Mouse (Mus musculus) midbrain, embryonic 14.5 days (tissue): Measurements from ENCODE around the gene Wfdc12. TPM values are rescaled to one million over a fixed set of nuclear protein-coding genes. Genes with fewer than 3 reads are reported as not detected.

Experiments
- ATAC-seq: fragments of 200-750 bp; cut with Nextera tagmentation; 2 replicates; pipeline ENCODE4 v1.8.0; 2017; ENCODE audit warnings: moderate number of reproducible peaks, moderate library complexity; ENCODE audit not compliant: low FRiP score, low TSS enrichment
- DNase-seq: peaks from one replicate; pipeline ENCODE4 v3.0.0-alpha.2; 2015
- H3K27ac ChIP-seq: fragments of 300-500 bp; sonication (generic); replicated peaks from 2 replicates; pipeline ENCODE4 v1.5.1; 2014; ENCODE audit warnings: mild to moderate bottlenecking, low read depth, low read length, moderate library complexity
- H3K27me3 ChIP-seq: fragments of 300-500 bp; sonication (generic); 2 replicates; pipeline ENCODE4 v1.6.1; 2014; ENCODE audit warnings: low read length, control low read depth, mixed read lengths; ENCODE audit not compliant: control insufficient read depth, insufficient read depth
- H3K36me3 ChIP-seq: fragments of 300-500 bp; sonication (generic); 2 replicates; pipeline ENCODE4 v1.6.1; 2014; ENCODE audit warnings: low read length, control low read depth; ENCODE audit not compliant: control insufficient read depth, insufficient read depth
- H3K4me1 ChIP-seq: fragments of 300-500 bp; sonication (generic); 2 replicates; pipeline ENCODE4 v1.6.1; 2014; ENCODE audit warnings: mild to moderate bottlenecking, antibody characterized with exemption, low read length, control low read depth; ENCODE audit not compliant: control insufficient read depth, insufficient read depth
- H3K4me2 ChIP-seq: fragments of 300-500 bp; sonication (generic); 2 replicates; pipeline ENCODE4 v1.6.1; 2014; ENCODE audit warnings: mild to moderate bottlenecking, low read length, moderate library complexity
- H3K4me3 ChIP-seq: fragments of 300-500 bp; sonication (generic); replicated peaks from 2 replicates; pipeline ENCODE4 v1.5.1; 2014; ENCODE audit warnings: low read depth, low read length
- H3K9ac ChIP-seq: fragments of 300-500 bp; sonication (generic); replicated peaks from 2 replicates; pipeline ENCODE4 v1.6.1; 2014; ENCODE audit warnings: mild to moderate bottlenecking, low read length, moderate library complexity
- H3K9me3 ChIP-seq: fragments of 300-500 bp; sonication (generic); 2 replicates; pipeline ENCODE4 v1.6.1; 2016; ENCODE audit warnings: low read length, control low read depth, mixed read lengths; ENCODE audit not compliant: control insufficient read depth
- WGBS: fragments of 180-500 bp; shearing (Covaris S2); extraction: QIAGEN DNeasy Blood & Tissue Kit; methylation state at CpG from one replicate; pipeline ENCODE4 v1.1.7; 2014; 5-methylcytosine and 5-hydroxymethylcytosine counted together
- polyA plus RNA-seq: library from polyadenylated mRNA; unstranded; fragments of >200 nt; fragmentation: Nextera tagmentation; extraction: Ambion mirVana; gene quantifications from 2 replicates; pipeline ENCODE4 v1.2.1, GENCODE M21; 2014

Wfdc12 gene
- polyA plus RNA-seq = not detected in 2 replicates

DNA sequence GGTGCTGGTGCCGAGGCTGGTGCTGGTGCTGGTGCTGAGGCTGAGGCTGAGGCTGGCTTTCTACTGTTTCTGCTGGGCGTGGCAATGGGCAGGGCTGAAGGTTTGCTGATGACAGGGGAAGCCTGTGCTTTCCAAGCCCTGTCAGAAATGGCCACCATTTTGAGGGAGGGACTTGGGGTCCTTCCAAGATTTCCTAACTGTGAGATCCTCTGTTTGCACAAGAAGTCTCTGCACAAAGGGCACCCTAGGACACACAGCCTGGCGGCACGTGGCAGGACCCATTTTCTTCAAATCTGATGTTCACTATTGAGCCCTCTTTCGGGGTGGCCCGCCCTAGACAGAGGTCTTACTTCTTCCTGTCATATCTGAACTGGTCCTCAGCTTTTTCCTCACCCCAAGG is at the start of gene Wfdc12:
TSS of gene Wfdc12 (minus strand) at position 33 of the 400 bp plus-strand sequence.
- 86% methylated on average over 6 of the region's 6 CpGs for WGBS
- no peaks in the 10 kb centered on the region for H3K36me3 ChIP-seq
- no peak within 1 kb of the TSS for H3K4me3 ChIP-seq
- no peak within 1 kb of the TSS for H3K4me2 ChIP-seq
- ATAC-seq (no peak), DNase-seq (no peak)
- H3K27ac ChIP-seq = no peak within 1 kb of the TSS
- H3K4me1 ChIP-seq = no peaks in the 10 kb centered on the region
- no peaks in the 10 kb centered on the region for H3K9me3 ChIP-seq
- H3K9ac ChIP-seq = no peak within 1 kb of the TSS
- no peaks in the 10 kb centered on the region for H3K27me3 ChIP-seq

- Histone ChIP-seq H3K9me3 (no peaks in the 10 kb centered on the region), H3K4me1 (no peaks in the 10 kb centered on the region), H3K27me3 (no peaks in the 10 kb centered on the region), H3K4me2 (no peak within 1 kb of the TSS), H3K9ac (no peak within 1 kb of the TSS), H3K4me3 (no peak within 1 kb of the TSS), H3K27ac (no peak within 1 kb of the TSS), H3K36me3 (no peaks in the 10 kb centered on the region)
- DNase-seq = no peak
- 86% methylated on average over 3 of the region's 3 CpGs for WGBS
- no peak for ATAC-seq
Measured at GRCm38 (mm10) chr2:164238366-164238765, 48.0 kb upstream of the Wfdc12 start, which contains the start of gene Svs2. Gene Svs2 (minus strand): TSS chr2:164238466.

DNA sequence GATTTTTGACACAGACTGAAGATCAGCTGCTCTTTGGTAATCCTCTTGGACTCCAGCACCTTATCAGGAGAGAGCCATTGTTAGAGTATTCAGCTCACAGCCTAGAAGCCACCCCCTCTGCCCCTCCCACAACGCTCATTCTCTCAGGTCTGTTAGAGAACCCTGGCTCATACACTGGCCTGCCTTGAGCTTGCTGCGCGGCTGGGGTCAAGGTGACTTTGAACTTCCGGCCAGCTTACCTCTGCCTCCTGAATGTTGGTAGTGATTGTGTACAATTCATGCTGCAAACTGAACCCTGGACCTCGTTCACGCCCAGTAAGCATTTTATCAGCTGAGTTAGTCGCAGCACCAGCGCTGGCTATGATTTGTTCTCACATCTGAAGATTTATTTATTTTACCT is 42.3 kb upstream of the Wfdc12 start:
- no peaks in the 10 kb centered on the region for H3K4me1 ChIP-seq
- 92% methylated on average over 8 of the region's 8 CpGs for WGBS
- H3K36me3 ChIP-seq = no peaks in the 10 kb centered on the region
- H3K27ac ChIP-seq = no peak overlapping the region
- DNase-seq (no peak), ATAC-seq (no peak)
- H3K9ac ChIP-seq = no peak overlapping the region
- H3K4me3 ChIP-seq = no peak overlapping the region
- H3K9me3 ChIP-seq = no peaks in the 10 kb centered on the region
- H3K4me2 ChIP-seq = no peak overlapping the region
- H3K27me3 ChIP-seq = no peaks in the 10 kb centered on the region

- Histone ChIP-seq H3K9me3 (no peaks in the 10 kb centered on the region), H3K4me3 (no peak overlapping the region), H3K27ac (no peak overlapping the region), H3K4me1 (no peaks in the 10 kb centered on the region), H3K36me3 (no peaks in the 10 kb centered on the region), H3K27me3 (no peaks in the 10 kb centered on the region), H3K4me2 (no peak overlapping the region), H3K9ac (no peak overlapping the region)
- DNase-seq (no peak), ATAC-seq (no peak)
- 85% methylated on average over 8 of the region's 8 CpGs for WGBS
Measured at GRCm38 (mm10) chr2:164228361-164229070, 38.1 kb upstream of the Wfdc12 start.

DNA sequence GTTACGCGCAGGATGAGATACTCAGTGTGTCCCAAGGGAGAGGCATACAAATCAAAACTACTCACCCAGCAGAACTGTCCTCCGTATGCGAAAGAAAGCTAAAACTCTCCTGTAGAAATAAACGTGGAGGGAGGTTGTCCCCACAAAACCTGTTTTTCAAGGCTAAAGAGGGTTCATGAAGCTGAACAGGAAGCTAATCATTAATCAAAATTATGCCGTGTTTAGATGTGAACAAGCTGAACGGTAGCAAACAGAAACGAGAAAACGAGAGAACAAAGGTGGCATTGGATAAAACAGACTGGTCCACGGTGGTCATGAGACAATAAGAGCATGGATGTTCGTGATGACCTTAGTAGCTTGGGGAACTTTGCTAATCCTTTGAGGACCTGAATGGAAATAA is 31.1 kb upstream of the Wfdc12 start, which contains the start of gene Wfdc15b:
TSS of gene Wfdc15b (minus strand) at position 139 of the 400 bp plus-strand sequence.
- Histone ChIP-seq H3K36me3 (no peaks in the 10 kb centered on the region), H3K27me3 (no peaks in the 10 kb centered on the region), H3K27ac (no peak within 1 kb of the TSS), H3K9me3 (no peaks in the 10 kb centered on the region), H3K4me1 (no peaks in the 10 kb centered on the region), H3K9ac (no peak within 1 kb of the TSS), H3K4me3 (no peak within 1 kb of the TSS), H3K4me2 (no peak within 1 kb of the TSS)
- ATAC-seq (no peak), DNase-seq (no peak)
- 87% methylated on average over 11 of the region's 11 CpGs for WGBS

DNA sequence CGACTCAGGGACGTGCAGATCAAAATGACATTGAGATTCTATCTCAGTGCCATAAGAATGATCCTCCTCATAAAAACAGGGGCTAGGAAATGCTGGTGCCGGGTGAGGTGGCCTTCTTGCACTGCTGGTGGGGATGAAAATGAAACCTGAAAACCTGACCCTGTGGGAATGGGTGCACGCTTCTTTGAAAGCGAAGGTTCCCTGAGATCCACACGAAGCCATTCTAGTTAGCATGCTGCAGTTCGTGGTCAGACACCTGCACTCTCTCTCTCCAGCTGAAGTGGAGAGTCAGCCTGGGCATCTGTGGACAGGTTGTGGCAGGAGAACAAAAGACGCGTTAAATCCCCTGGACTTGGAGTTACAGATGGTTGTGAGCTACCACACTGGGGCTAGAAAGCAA is 28.9 kb upstream of the Wfdc12 start:
- no peak overlapping the region for H3K4me3 ChIP-seq
- no peaks in the 10 kb centered on the region for H3K4me1 ChIP-seq
- H3K9me3 ChIP-seq = no peaks in the 10 kb centered on the region
- no peak overlapping the region for H3K9ac ChIP-seq
- H3K36me3 ChIP-seq = no peaks in the 10 kb centered on the region
- ATAC-seq = no peak
- no peak for DNase-seq
- H3K4me2 ChIP-seq = no peak overlapping the region
- no peaks in the 10 kb centered on the region for H3K27me3 ChIP-seq
- no peak overlapping the region for H3K27ac ChIP-seq
- WGBS = 85% methylated on average over 9 of the region's 9 CpGs

DNA sequence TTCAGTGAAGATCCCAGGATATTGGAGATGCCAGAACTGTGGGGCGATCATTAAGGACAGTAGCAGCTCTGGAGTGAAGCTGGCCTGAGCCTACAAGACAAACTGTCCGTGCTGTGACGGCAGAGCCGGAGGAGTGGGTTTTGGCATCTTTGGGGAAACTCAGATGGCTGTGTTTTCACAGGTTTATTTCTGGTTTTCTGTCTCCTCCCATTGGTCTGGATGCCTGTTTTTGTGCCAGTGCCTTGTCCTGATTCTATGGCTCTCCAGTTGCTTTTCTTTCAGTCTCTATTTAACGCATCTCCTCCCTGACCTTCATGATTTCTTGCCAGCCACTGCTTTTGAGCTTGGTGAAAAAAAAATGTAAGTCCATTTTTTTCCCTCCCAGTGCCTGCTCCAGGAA is 22.3 kb upstream of the Wfdc12 start:
- ATAC-seq (no peak), DNase-seq (no peak)
- Histone ChIP-seq H3K27me3 (no peaks in the 10 kb centered on the region), H3K4me2 (no peak overlapping the region), H3K9me3 (no peaks in the 10 kb centered on the region), H3K27ac (no peak overlapping the region), H3K36me3 (no peaks in the 10 kb centered on the region), H3K9ac (no peak overlapping the region), H3K4me1 (no peaks in the 10 kb centered on the region), H3K4me3 (no peak overlapping the region)
- WGBS = 87% methylated on average over 5 of the region's 5 CpGs

DNA sequence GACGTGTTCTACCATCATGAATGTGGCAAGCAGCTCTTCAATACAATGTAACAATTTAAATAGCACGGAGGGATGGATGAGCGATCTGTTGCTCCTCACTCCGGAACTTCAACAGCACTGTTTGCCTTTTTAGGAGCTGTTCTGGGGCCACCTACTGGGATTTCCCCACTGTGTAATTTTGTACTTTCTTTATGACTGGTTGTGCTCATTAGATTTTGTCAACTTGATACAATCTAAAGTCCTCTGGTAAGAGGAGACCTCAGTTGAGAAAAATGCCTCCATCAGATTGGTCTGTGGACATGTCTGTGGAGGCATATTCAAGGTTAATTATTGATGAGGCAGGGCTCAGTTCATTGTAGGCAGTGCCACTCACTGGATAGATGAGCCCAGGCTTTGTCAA is 20.5 kb upstream of the Wfdc12 start:
- Histone ChIP-seq H3K9ac (no peak overlapping the region), H3K4me2 (no peak overlapping the region), H3K4me3 (no peak overlapping the region), H3K27me3 (no peaks in the 10 kb centered on the region), H3K9me3 (no peaks in the 10 kb centered on the region), H3K36me3 (no peaks in the 10 kb centered on the region), H3K27ac (no peak overlapping the region), H3K4me1 (no peaks in the 10 kb centered on the region)
- 81% methylated on average over 4 of the region's 4 CpGs for WGBS
- no peak for DNase-seq
- ATAC-seq = no peak

GRCm38 (mm10) chr2:164206676-164207075 is 16.3 kb upstream of the Wfdc12 start:
- Histone ChIP-seq H3K4me1 (no peaks in the 10 kb centered on the region), H3K27ac (no peak overlapping the region), H3K4me3 (no peak overlapping the region), H3K9ac (no peak overlapping the region), H3K9me3 (no peaks in the 10 kb centered on the region), H3K27me3 (no peaks in the 10 kb centered on the region), H3K4me2 (no peak overlapping the region), H3K36me3 (no peaks in the 10 kb centered on the region)
- DNase-seq (no peak), ATAC-seq (no peak)
- WGBS = 85% methylated on average over 4 of the region's 4 CpGs
